26 mouse cellular contexts compared by ENCODE assay signal in the genomic region with DNA sequence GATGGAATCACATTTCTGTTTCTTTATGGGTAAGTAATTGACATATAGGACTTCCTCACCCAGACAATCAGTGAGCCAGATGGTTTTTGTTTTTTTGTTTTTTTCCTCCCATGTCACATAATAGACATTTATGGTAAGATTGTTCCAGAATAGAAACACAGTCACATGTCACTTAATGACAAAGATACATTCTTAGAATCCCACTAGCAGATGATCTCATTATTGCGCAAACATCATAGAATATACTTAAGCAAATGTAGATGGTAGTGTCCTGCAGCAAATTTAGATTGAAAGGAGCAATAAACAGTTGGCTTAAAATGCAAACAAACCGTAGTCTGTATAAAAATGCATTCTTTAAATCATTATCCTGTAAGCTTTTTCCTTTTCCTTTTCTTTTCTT.
"Had no signal": no experiment of that assay in that cellular context is flagged by ENCODE, and none has a peak within 500 bp of the region (broad histone marks: within the 10 kb centered on the region; RNA-seq: fewer than 3 reads in every experiment).

No protein-coding gene starts in this region.

- H3K9ac ChIP-seq: heart, embryonic 12.5 days; hindbrain, embryonic 12.5 days; hindbrain, embryonic 14.5 days; intestine, embryonic 15.5 days; limb, embryonic 13.5 days; limb, embryonic 15.5 days; liver, embryonic 12.5 days had no signal

- H3K4me2 ChIP-seq: heart, embryonic 12.5 days; hindbrain, embryonic 12.5 days; hindbrain, embryonic 14.5 days; intestine, embryonic 15.5 days; limb, embryonic 13.5 days; limb, embryonic 15.5 days; liver, embryonic 12.5 days had no signal

- H3K27me3 ChIP-seq: heart, embryonic 12.5 days; hindbrain, embryonic 12.5 days; intestine, embryonic 15.5 days; limb, embryonic 13.5 days; limb, embryonic 15.5 days; liver, embryonic 12.5 days had no signal

- H3K9me3 ChIP-seq: heart, embryonic 10.5 days; heart, embryonic 12.5 days; hindbrain, embryonic 10.5 days; hindbrain, embryonic 12.5 days; intestine, embryonic 15.5 days; limb, embryonic 13.5 days; limb, embryonic 15.5 days; liver, embryonic 12.5 days had no signal

- DNase-seq: gastrocnemius, adult 2 months; gastrocnemius, postnatal 10 days; gastrocnemius, postnatal 25 days; heart, adult 18-20 months; heart, postnatal 10 days; heart, postnatal 4 days; kidney, adult 18-20 months; kidney, adult 8-10 months; kidney, postnatal 10 days; kidney, postnatal 25 days; kidney, postnatal 4 days; left cerebral cortex, postnatal 4 days had no signal

- H3K4me3 ChIP-seq: gastrocnemius, adult 2 months; heart, embryonic 10.5 days; heart, embryonic 12.5 days; hindbrain, embryonic 10.5 days; hindbrain, embryonic 12.5 days; intestine, embryonic 15.5 days; layer of hippocampus, adult 2 months; left cerebral cortex, adult 2 months; limb, embryonic 13.5 days; limb, embryonic 15.5 days; liver, embryonic 12.5 days had no signal

- ATAC-seq: hindbrain, embryonic 16.5 days; inflammation-experienced regulatory T-cells, adult 6 months; intestine, embryonic 15.5 days; intestine, postnatal 0 days; liver, embryonic 12.5 days had no signal

- H3K4me1 ChIP-seq: heart, embryonic 10.5 days; heart, embryonic 12.5 days; hindbrain, embryonic 10.5 days; hindbrain, embryonic 12.5 days; intestine, embryonic 15.5 days; limb, embryonic 13.5 days; limb, embryonic 15.5 days; liver, embryonic 12.5 days had no signal

- H3K36me3 ChIP-seq: heart, embryonic 10.5 days; heart, embryonic 12.5 days; hindbrain, embryonic 10.5 days; hindbrain, embryonic 12.5 days; intestine, embryonic 15.5 days; limb, embryonic 13.5 days; limb, embryonic 15.5 days; liver, embryonic 12.5 days had no signal

- H3K27ac ChIP-seq: gastrocnemius, adult 2 months; heart, embryonic 10.5 days; hindbrain, embryonic 10.5 days; hindbrain, embryonic 12.5 days; hindbrain, embryonic 14.5 days; intestine, embryonic 15.5 days; layer of hippocampus, adult 2 months; left cerebral cortex, adult 2 months; limb, embryonic 13.5 days; limb, embryonic 15.5 days; liver, embryonic 12.5 days had no signal
